Mouse (Mus musculus) heart, embryonic 10.5 days (tissue): ENCODE data around the gene Ercc5. TPM values are rescaled to one million over a fixed set of nuclear protein-coding genes. Genes with fewer than 3 reads are reported as not detected.
A peak's percentile ranks its signal among the peaks of the same experiment; 100 is the strongest.

Experiments
- DNase-seq: peaks from one replicate; pipeline ENCODE4 v3.0.0-alpha.2; 2017; ENCODE audit warnings: low spot score
- H3K27ac ChIP-seq: fragments of 300-500 bp; sonication (generic); 2 replicates; pipeline ENCODE4 v1.5.1; 2016; ENCODE audit warnings: mild to moderate bottlenecking
- H3K27me3 ChIP-seq: fragments of 300-500 bp; sonication (generic); 2 replicates; pipeline ENCODE4 v1.6.1; 2016; ENCODE audit warnings: mild to moderate bottlenecking; ENCODE audit not compliant: poor library complexity, insufficient read depth, severe bottlenecking
- H3K36me3 ChIP-seq: fragments of 300-500 bp; sonication (generic); 2 replicates; pipeline ENCODE4 v1.6.1; 2016; ENCODE audit warnings: mild to moderate bottlenecking, moderate library complexity
- H3K4me1 ChIP-seq: fragments of 300-500 bp; sonication (generic); 2 replicates; pipeline ENCODE4 v1.6.1; 2016; ENCODE audit warnings: mild to moderate bottlenecking
- H3K4me3 ChIP-seq: fragments of 300-500 bp; sonication (generic); 2 replicates; pipeline ENCODE4 v1.5.1; 2016; ENCODE audit warnings: mild to moderate bottlenecking, moderate library complexity
- H3K9me3 ChIP-seq: fragments of 300-500 bp; sonication (generic); 2 replicates; pipeline ENCODE4 v1.6.1; 2016; ENCODE audit warnings: mild to moderate bottlenecking, moderate library complexity
- WGBS: fragments of 180-500 bp; shearing (Covaris S2); methylation state at CpG from one replicate; pipeline ENCODE4 v1.1.7; 2016; 5-methylcytosine and 5-hydroxymethylcytosine counted together
- polyA plus RNA-seq: library from polyadenylated mRNA; unstranded; fragments of >200 nt; fragmentation: Nextera tagmentation; extraction: Ambion mirVana; gene quantifications from 2 replicates; pipeline ENCODE4 v1.2.1, GENCODE M21; 2016

Gene Ercc5
- polyA plus RNA-seq, 1 experiment from 2014 or later, result 15.0 TPM

GRCm38 (mm10) chr1:44140232-44140631, 7.3 kb upstream of the Ercc5 start:
- WGBS, result 88% methylated on average over 4 of the region's 4 CpGs
- DNase-seq, result no peak

GRCm38 (mm10) chr1:44142747-44143146, 4.8 kb upstream of the Ercc5 start:
- peaks cover 38% of the 10 kb centered on the region for H3K36me3 ChIP-seq
- H3K4me1 ChIP-seq, result peaks cover 3% of the 10 kb centered on the region; the same call in 1 of the 2 replicates
- DNase-seq, result no peak
- no peaks in the 10 kb centered on the region for H3K9me3 ChIP-seq
- WGBS, result 82% methylated on average over 5 of the region's 5 CpGs
- H3K27me3 ChIP-seq, result no peaks in the 10 kb centered on the region
- no peak overlapping the region for H3K27ac ChIP-seq
- H3K4me3 ChIP-seq, result no peak overlapping the region

More at GRCm38 (mm10) chr1:44140232-44140631, 7.3 kb upstream of the Ercc5 start:
- Histone ChIP-seq H3K27ac (no peak overlapping the region), H3K36me3 (peaks cover 47% of the 10 kb centered on the region), H3K27me3 (no peaks in the 10 kb centered on the region), H3K4me3 (no peak overlapping the region), H3K4me1 (no peaks in the 10 kb centered on the region), H3K9me3 (no peaks in the 10 kb centered on the region)

GRCm38 (mm10) chr1:44148706-44149105, 1.2 kb downstream of the Ercc5 start:
- no peaks in the 10 kb centered on the region for H3K27me3 ChIP-seq
- peak overlapping the region; percentile 95; the same call in 1 of the 2 replicates for H3K27ac ChIP-seq
- DNase-seq, result no peak
- H3K4me3 ChIP-seq, result peak overlapping the region; percentile 77
- peaks cover 3% of the 10 kb centered on the region; the same call in 1 of the 2 replicates for H3K36me3 ChIP-seq
- peaks cover 3% of the 10 kb centered on the region; the same call in 1 of the 2 replicates for H3K4me1 ChIP-seq
- 53% methylated on average over 6 of the region's 6 CpGs for WGBS
- no peaks in the 10 kb centered on the region for H3K9me3 ChIP-seq

DNA sequence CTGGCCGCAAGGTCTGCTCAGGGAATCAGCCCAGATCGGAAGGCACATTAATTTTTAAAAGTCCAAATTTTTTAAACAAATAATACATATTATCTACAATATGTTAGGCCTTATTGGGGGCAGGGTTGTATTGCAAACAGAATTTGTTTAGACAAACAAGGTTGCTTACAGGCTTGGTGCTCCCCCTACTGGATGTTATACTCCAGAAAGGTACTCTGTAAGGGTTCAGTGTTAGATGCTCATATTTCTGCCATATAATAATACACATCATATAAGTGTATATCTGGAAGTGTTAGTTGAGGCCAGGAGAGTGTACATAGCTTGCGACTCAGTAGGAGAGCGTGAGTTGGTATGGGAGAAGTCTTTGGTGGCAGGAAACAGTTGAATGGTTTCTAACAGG, 7.7 kb downstream of the Ercc5 start:
- DNase-seq, result no peak
- 94% methylated on average over 4 of the region's 4 CpGs for WGBS
- H3K4me3 ChIP-seq, result no peak overlapping the region

DNA sequence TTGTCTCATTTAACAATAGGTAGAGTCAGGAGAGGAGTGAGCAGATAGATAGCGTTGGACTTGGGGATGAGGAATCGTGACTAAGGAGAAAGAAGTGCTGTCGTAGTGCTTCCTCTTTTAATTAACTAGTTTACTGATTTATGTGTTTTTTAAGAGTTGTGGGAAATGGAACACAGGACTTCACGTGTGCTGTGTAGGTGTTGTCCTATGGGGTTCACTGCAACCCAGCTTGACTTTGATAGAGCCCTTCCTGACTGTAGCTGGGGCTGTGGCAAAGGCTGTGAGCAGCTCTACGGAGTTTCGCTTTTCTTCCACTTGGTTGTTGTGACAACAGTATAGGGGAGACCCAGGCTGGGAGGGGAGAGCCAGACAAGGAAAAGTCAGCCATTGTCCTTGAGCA, 10.8 kb downstream of the Ercc5 start:
- no peak overlapping the region for H3K27ac ChIP-seq
- WGBS, result 91% methylated on average over 6 of the region's 6 CpGs
- H3K4me3 ChIP-seq, result no peak overlapping the region
- DNase-seq, result no peak
- H3K4me1 ChIP-seq, result no peaks in the 10 kb centered on the region
- H3K36me3 ChIP-seq, result peaks cover 49% of the 10 kb centered on the region
- no peaks in the 10 kb centered on the region for H3K9me3 ChIP-seq
- no peaks in the 10 kb centered on the region for H3K27me3 ChIP-seq

More for the DNA sequence above, 7.7 kb downstream of the Ercc5 start:
- Histone ChIP-seq H3K36me3 (peaks cover 24% of the 10 kb centered on the region), H3K4me1 (no peaks in the 10 kb centered on the region), H3K27me3 (no peaks in the 10 kb centered on the region), H3K9me3 (no peaks in the 10 kb centered on the region), H3K27ac (no peak overlapping the region)

GRCm38 (mm10) chr1:44161818-44162217, 14.3 kb downstream of the Ercc5 start:
- Histone ChIP-seq H3K36me3 (peaks cover 68% of the 10 kb centered on the region), H3K27ac (no peak overlapping the region), H3K4me3 (no peak overlapping the region), H3K4me1 (no peaks in the 10 kb centered on the region), H3K9me3 (no peaks in the 10 kb centered on the region), H3K27me3 (no peaks in the 10 kb centered on the region)
- DNase-seq, result no peak
- 92% methylated on average over 6 of the region's 6 CpGs for WGBS

- Histone ChIP-seq H3K4me3 (no peak overlapping the region), H3K36me3 (peaks cover 74% of the 10 kb centered on the region), H3K27me3 (no peaks in the 10 kb centered on the region), H3K9me3 (no peaks in the 10 kb centered on the region), H3K27ac (no peak overlapping the region), H3K4me1 (no peaks in the 10 kb centered on the region)
- no peak for DNase-seq
- 90% methylated on average over 5 of the region's 5 CpGs for WGBS
Observed at GRCm38 (mm10) chr1:44162389-44162788, 14.8 kb downstream of the Ercc5 start.

DNA sequence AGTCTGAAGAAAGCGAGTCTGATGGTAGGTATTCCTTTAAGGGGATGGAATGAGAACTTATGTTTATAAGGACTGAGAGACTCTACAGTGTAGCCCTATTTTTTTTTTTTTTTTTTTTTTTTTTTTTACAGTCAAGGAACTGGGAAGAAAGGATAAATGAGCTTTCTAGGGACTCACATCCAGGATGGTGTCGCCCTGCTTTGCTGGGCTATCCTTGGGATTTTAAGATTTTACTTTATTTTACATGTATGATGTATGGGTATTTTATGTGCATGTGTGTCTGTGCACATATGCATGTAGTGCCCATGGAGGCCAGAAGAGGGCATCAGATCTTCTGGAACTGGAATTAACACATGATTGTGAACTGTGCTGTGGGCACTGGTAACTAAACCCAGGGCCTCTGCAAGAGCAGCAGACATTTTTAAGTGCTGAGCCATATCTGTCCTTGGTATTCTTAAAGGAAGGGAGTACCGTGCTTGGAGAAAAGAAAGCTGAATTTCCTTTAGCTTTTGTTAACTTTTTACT, 20.4 kb downstream of the Ercc5 start:
- peak; percentile 10 for DNase-seq
- no peak overlapping the region for H3K4me3 ChIP-seq
- WGBS, result 94% methylated on average over 3 of the region's 3 CpGs
- H3K27me3 ChIP-seq, result no peaks in the 10 kb centered on the region
- peaks cover 3% of the 10 kb centered on the region; the same call in 1 of the 2 replicates for H3K9me3 ChIP-seq
- H3K36me3 ChIP-seq, result peaks cover 76% of the 10 kb centered on the region
- H3K27ac ChIP-seq, result no peak overlapping the region
- H3K4me1 ChIP-seq, result no peaks in the 10 kb centered on the region

DNA sequence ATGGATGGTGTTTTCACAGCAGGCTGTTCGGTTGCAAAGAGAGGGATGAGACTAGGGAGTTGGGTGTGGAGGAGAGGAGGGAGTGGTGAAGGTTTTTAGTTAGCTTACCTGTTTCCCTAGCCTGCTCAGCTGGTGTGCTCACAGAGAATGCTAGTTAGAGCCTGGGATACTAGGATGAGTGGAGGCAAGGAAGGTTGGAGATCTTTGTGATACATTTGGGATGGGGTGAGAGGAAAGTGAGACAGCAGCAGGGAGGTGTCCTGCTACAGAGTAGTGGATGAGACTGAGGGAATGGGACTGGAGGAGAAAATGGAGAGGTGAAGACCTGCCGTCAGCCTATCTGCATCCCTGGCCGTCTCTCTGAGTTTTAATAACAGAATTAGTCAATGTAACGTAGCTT, 25.1 kb downstream of the Ercc5 start:
- DNase-seq, result peak; percentile 51
- peaks cover 85% of the 10 kb centered on the region for H3K36me3 ChIP-seq
- WGBS, result 95% methylated on average over 4 of the region's 4 CpGs

GRCm38 (mm10) chr1:44173903-44174302, 26.4 kb downstream of the Ercc5 start:
- peak; percentile 45 for DNase-seq
- Histone ChIP-seq H3K36me3 (peaks cover 84% of the 10 kb centered on the region), H3K27ac (no peak overlapping the region), H3K4me3 (no peak overlapping the region), H3K27me3 (no peaks in the 10 kb centered on the region), H3K4me1 (no peaks in the 10 kb centered on the region), H3K9me3 (peaks cover 3% of the 10 kb centered on the region; the same call in 1 of the 2 replicates)
- 88% methylated on average over 8 of the region's 8 CpGs for WGBS

More for the DNA sequence above, 25.1 kb downstream of the Ercc5 start:
- no peaks in the 10 kb centered on the region for H3K4me1 ChIP-seq
- no peaks in the 10 kb centered on the region for H3K27me3 ChIP-seq
- H3K27ac ChIP-seq, result no peak overlapping the region
- no peak overlapping the region for H3K4me3 ChIP-seq
- H3K9me3 ChIP-seq, result peaks cover 3% of the 10 kb centered on the region; the same call in 1 of the 2 replicates

DNA sequence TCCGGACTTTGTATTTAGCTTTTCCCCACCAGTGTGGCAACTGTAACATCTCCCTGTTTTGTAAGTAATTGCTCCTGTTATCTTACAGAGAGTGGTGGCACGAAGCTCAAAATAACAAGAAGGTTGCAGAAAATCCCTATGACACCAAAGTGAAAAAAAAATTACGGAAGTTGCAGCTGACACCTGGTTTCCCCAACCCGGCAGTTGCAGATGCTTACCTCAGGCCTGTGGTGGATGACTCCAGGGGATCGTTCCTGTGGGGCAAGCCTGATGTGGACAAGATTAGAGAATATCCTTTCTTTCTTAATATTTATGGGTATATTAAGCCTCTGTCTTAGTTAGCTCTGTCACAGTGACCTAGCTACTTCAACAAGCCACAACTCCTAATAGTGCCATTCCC, 30.5 kb downstream of the Ercc5 start:
- Histone ChIP-seq H3K4me1 (no peaks in the 10 kb centered on the region), H3K27me3 (no peaks in the 10 kb centered on the region), H3K4me3 (no peak overlapping the region), H3K9me3 (no peaks in the 10 kb centered on the region), H3K27ac (no peak overlapping the region), H3K36me3 (peaks cover 70% of the 10 kb centered on the region)
- 93% methylated on average over 5 of the region's 5 CpGs for WGBS
- DNase-seq, result peak; percentile 66

DNA sequence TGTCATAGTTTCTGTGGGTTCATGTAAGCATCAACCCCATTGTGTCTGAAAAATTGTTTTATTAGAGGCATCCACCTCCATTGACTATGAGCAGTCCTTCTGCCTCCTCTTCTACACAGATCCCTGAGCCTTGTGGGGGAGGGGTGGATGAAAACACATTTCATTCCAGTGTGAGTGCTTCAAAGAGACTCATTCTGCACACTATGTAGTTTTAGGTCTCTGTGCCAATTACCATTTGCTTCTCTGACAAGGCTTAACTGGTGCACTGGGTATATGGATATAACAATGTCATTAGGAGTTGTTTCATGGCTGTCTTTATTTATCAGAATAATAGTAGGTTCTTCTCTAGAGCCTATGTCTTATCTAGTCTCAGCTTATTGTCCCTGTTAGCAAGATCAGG, 38.9 kb downstream of the Ercc5 start:
- H3K4me1 ChIP-seq, result no peaks in the 10 kb centered on the region
- H3K27ac ChIP-seq, result no peak overlapping the region
- peaks cover 8% of the 10 kb centered on the region; the same call in 1 of the 2 replicates for H3K36me3 ChIP-seq
- no peak overlapping the region for H3K4me3 ChIP-seq
- H3K9me3 ChIP-seq, result no peaks in the 10 kb centered on the region
- no peaks in the 10 kb centered on the region for H3K27me3 ChIP-seq
- DNase-seq, result no peak

DNA sequence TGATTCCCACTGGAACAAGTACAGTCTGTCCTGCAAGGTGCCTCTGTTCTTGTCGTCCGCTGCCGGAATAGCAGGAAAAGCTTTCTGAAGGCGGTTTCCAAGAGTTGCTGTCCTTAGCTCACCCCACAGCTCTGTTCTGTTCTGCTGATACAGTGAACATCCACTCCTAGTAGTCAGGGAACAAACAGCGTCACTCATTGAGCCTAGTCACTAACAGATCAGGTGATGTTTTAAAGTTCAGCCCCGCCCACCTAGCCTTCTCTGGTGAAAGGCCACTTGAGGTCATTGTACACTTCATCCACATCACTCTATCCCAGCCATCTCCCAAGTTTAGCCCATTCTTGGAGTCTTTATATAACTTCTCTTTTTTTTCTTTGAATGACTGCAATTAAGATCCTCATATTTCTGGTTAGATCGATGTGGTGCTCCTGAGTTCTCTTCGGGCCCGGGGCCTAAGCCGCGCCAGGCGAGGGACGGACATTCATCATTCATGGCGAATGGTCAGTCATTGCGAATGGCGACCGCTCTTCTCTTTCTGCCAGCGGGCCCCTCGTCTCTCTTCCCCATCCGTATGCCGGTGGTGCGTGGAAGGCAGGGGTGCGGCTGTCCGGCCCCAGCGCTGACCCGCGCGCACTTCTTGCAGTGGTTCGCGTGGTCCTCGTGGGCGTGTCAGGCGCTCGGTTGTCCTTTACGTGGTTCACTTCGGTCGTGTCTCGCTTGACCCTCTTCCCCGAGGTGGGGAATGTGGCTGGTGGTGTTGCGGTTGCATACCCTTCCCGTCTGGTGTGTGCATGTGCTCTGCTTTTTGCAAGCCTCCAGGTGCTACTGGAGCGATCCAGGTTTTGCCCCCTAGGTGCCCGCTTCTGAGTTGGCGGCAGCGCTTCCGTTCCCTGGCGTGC, 51.0 kb downstream of the Ercc5 start:
- Histone ChIP-seq H3K27ac (no peak overlapping the region), H3K36me3 (no peaks in the 10 kb centered on the region), H3K4me1 (no peaks in the 10 kb centered on the region), H3K4me3 (peak overlapping the region; percentile 62), H3K9me3 (no peaks in the 10 kb centered on the region), H3K27me3 (0 out of 2 replicates have a peak, but pooled peaks cover 5% of the 10 kb centered on the region)
- 12% methylated on average over 47 of the region's 47 CpGs for WGBS
- DNase-seq, result no peak
